Comparison of ENCODE assay signal across 12 mouse cellular contexts in genomic region chr7:28672786-28673185, GRCm38 (mm10). TPM values are rescaled to one million over a fixed set of nuclear protein-coding genes. Genes with fewer than 3 reads are reported as not detected.
DNase-seq lines count a peak whose midpoint lies in the region; TF ChIP-seq lines count a peak whose summit lies in the region.
"Not testable (repeated sequence)": the region's sequence is repeated elsewhere in the genome, so short reads cannot be mapped to it uniquely, and the experiment has no call there.
"Had no signal": no experiment of that assay in that cellular context is flagged by ENCODE, and none has a peak within 500 bp of the region (broad histone marks: within the 10 kb centered on the region; RNA-seq: fewer than 3 reads in every experiment).

No protein-coding gene starts in this region.

- DNase-seq in ES-CJ7 (ENCODE audit: low read depth, low spot score), result peak; percentile 77
- DNase-seq in R1 (ENCODE audit: low read depth, low spot score), result peak; percentile 87
- peak; percentile 74 for DNase-seq in ZHBTc4 (ENCODE audit: low read depth, low spot score)
- DNase-seq in adrenal gland, adult (ENCODE audit: inconsistent age in 2 of 2, low spot score in 1 of 2), result peak; percentile 12 to 27
- DNase-seq in thymus, adult 2 months, result not testable (repeated sequence)

- not testable (repeated sequence) for H3K4me3 ChIP-seq in testis, adult 2 months (ENCODE audit: control insufficient read depth, low read depth, low read length); thymus, adult 2 months (ENCODE audit: control insufficient read depth, insufficient read depth, low read length)

- not testable (repeated sequence) for TF ChIP-seq POLR2A in testis, adult 2 months (IDR thresholded peaks at IDR 0.05; ENCODE audit: control insufficient read depth, low read depth, low read length); thymus, adult 2 months (IDR thresholded peaks at IDR 0.05; ENCODE audit: control insufficient read depth, extremely low read depth, insufficient read depth, low read length, poor library complexity)

- TF ChIP-seq CTCF in testis, adult 2 months (IDR thresholded peaks at IDR 0.05; ENCODE audit: control insufficient read depth, insufficient read depth, insufficient replicate concordance, low read depth, low read length); thymus, adult 2 months (IDR thresholded peaks at IDR 0.05; ENCODE audit: borderline replicate concordance, control insufficient read depth, extremely low read depth, insufficient read depth, low read length, poor library complexity): not testable (repeated sequence)

- 90% methylated on average over 5 of the region's 5 CpGs for WGBS in thymus, adult 2 months

- not testable (repeated sequence) for H3K27me3 ChIP-seq in testis, adult 2 months (ENCODE audit: control insufficient read depth, insufficient read depth, low read length); thymus, adult 2 months (ENCODE audit: control insufficient read depth, insufficient read depth, low read length)

- not testable (repeated sequence) for H3K36me3 ChIP-seq in testis, adult 2 months (ENCODE audit: control insufficient read depth, insufficient read depth, low read length); thymus, adult 2 months (ENCODE audit: control insufficient read depth, insufficient read depth, low read length)

- not testable (repeated sequence) for H3K4me1 ChIP-seq in testis, adult 2 months (ENCODE audit: control insufficient read depth, insufficient read depth, low read length)
- peaks cover 26% of the 10 kb centered on the region for H3K4me1 ChIP-seq in thymus, adult 2 months (replicated peaks; ENCODE audit: control insufficient read depth, insufficient read depth, low read length)

- H3K27ac ChIP-seq in testis, adult 2 months (ENCODE audit: control insufficient read depth, insufficient read depth, low read depth, low read length), result peak overlapping the region; percentile 6; the same call in 1 of the 2 replicates
- peak overlapping the region; percentile 73; the same call in 1 of the 2 replicates for H3K27ac ChIP-seq in thymus, adult 2 months (ENCODE audit: control insufficient read depth, insufficient read depth, low read length)

RNA-seq across cellular contexts. Expression of gene Fbxo27, which starts 19.9 kb away (rescaled TPM):
- 15.8 and 16.3 TPM in 2 replicates for polyA plus RNA-seq in testis, adult 2 months (2012; rRNA removed)
- 19.1 and 26.5 TPM in 2 replicates for polyA plus RNA-seq in thymus, adult 2 months (2012; rRNA removed)
- polyA plus RNA-seq: G1E, Patski had no signal

RNA-seq across cellular contexts. Expression of gene Acp7, which starts 41.7 kb away (rescaled TPM):
- 7.5 and 11.7 TPM in 2 replicates for polyA plus RNA-seq in testis, adult 2 months (2012; rRNA removed)
- 0.69 and 0.92 TPM in 2 replicates for polyA plus RNA-seq in thymus, adult 2 months (2012; rRNA removed)
- polyA plus RNA-seq: activated CD4-positive, CD25-positive, alpha-beta regulatory T cell, adult 4 months; adrenal gland, adult 2 months; C2C12; CD4-positive, CD25-positive, alpha-beta regulatory T cell, adult 4 months; G1E; Patski had no signal

RNA-seq across cellular contexts. Expression of gene Fbxo17, which starts 43.8 kb away (rescaled TPM):
- polyA plus RNA-seq in testis, adult 2 months (2012; rRNA removed), result 7.2 and 8.1 TPM in 2 replicates
- 5.0 and 6.2 TPM in 2 replicates for polyA plus RNA-seq in thymus, adult 2 months (2012; rRNA removed)
- polyA plus RNA-seq: G1E had no signal
